Mouse (Mus musculus) ES-E14 (cell line): ENCODE data around the gene Wdr76.

Experiments
- HCFC1 ChIP-seq: IDR thresholded peaks from 2 replicates; pipeline ENCODE4 v1.6.1; 2012; ENCODE audit warnings: low read length, inconsistent platforms, borderline replicate concordance; ENCODE audit not compliant: insufficient read depth
- MAFK ChIP-seq: IDR thresholded peaks from 2 replicates; pipeline ENCODE4 v1.6.1; 2014; ENCODE audit warnings: mild to moderate bottlenecking, low read depth, low read length, inconsistent platforms; ENCODE audit not compliant: insufficient read depth

- TF ChIP-seq HCFC1 (no peak), MAFK (no peak)
Measured at GRCm38 (mm10) chr2:121480498-121480897, 26.0 kb upstream of the Wdr76 start.
